Mouse (Mus musculus): ENCODE measurements at regions not wholly inside any gene's neighbourhood (a gene's known extent, or its start where the extent isn't known, plus 50 kb on each side); places are given as distances from the start of the nearest gene placed in this dataset.

GRCm38 (mm10) chr19:60066183-60066582, 122.7 kb upstream of the Rab11fip2 start:
- WGBS = 96% methylated on average over 3 of the region's 3 CpGs
- H3K27me3 ChIP-seq (ENCODE audit: control insufficient read depth, insufficient read depth, low read length) = no peaks in the 10 kb centered on the region
- H3K4me1 ChIP-seq (ENCODE audit: control insufficient read depth, insufficient read depth, low read length) = no peaks in the 10 kb centered on the region
- no peaks in the 10 kb centered on the region for H3K36me3 ChIP-seq (ENCODE audit: control insufficient read depth, insufficient read depth, low read length)
- H3K9me3 ChIP-seq (ENCODE audit: control insufficient read depth, low read length) = no peaks in the 10 kb centered on the region
- H3K4me2 ChIP-seq (ENCODE audit: low read depth, low read length) = no peak overlapping the region
- H3K27ac ChIP-seq (ENCODE audit: low read depth, low read length) = no peak overlapping the region
- ATAC-seq (ENCODE audit: low read depth) = no peak
- no peak overlapping the region for H3K4me3 ChIP-seq (ENCODE audit: low read depth, low read length)
- no peak overlapping the region for H3K9ac ChIP-seq (replicated peaks; ENCODE audit: low read depth, low read length)

GRCm38 (mm10) chr19:60055121-60055874, 111.8 kb upstream of the Rab11fip2 start:
- 80% methylated on average over 4 of the region's 4 CpGs for WGBS
- no peak overlapping the region for H3K4me3 ChIP-seq (ENCODE audit: low read depth, low read length)
- no peak overlapping the region for H3K9ac ChIP-seq (replicated peaks; ENCODE audit: low read depth, low read length)
- no peaks in the 10 kb centered on the region for H3K36me3 ChIP-seq (ENCODE audit: control insufficient read depth, insufficient read depth, low read length)
- H3K4me2 ChIP-seq (ENCODE audit: low read depth, low read length) = no peak overlapping the region
- H3K4me1 ChIP-seq (ENCODE audit: control insufficient read depth, insufficient read depth, low read length) = no peaks in the 10 kb centered on the region
- H3K27ac ChIP-seq (ENCODE audit: low read depth, low read length) = no peak overlapping the region
- H3K9me3 ChIP-seq (ENCODE audit: control insufficient read depth, low read length) = no peaks in the 10 kb centered on the region
- no peaks in the 10 kb centered on the region for H3K27me3 ChIP-seq (ENCODE audit: control insufficient read depth, insufficient read depth, low read length)
- ATAC-seq (ENCODE audit: low read depth) = no peak

GRCm38 (mm10) chr19:60051151-60051550, 107.7 kb upstream of the Rab11fip2 start:
- H3K27me3 ChIP-seq (ENCODE audit: control insufficient read depth, insufficient read depth, low read length) = no peaks in the 10 kb centered on the region
- H3K27ac ChIP-seq (ENCODE audit: low read depth, low read length) = no peak overlapping the region
- no peak overlapping the region for H3K4me2 ChIP-seq (ENCODE audit: low read depth, low read length)
- WGBS = 72% methylated on average over 9 of the region's 9 CpGs
- H3K36me3 ChIP-seq (ENCODE audit: control insufficient read depth, insufficient read depth, low read length) = no peaks in the 10 kb centered on the region
- no peak for ATAC-seq (ENCODE audit: low read depth)
- H3K4me1 ChIP-seq (ENCODE audit: control insufficient read depth, insufficient read depth, low read length) = no peaks in the 10 kb centered on the region
- no peak overlapping the region for H3K4me3 ChIP-seq (ENCODE audit: low read depth, low read length)
- H3K9me3 ChIP-seq (ENCODE audit: control insufficient read depth, low read length) = no peaks in the 10 kb centered on the region
- H3K9ac ChIP-seq (replicated peaks; ENCODE audit: low read depth, low read length) = no peak overlapping the region

- Histone ChIP-seq H3K9me3 (ENCODE audit: control insufficient read depth, low read length) (no peaks in the 10 kb centered on the region), H3K9ac (replicated peaks; ENCODE audit: low read depth, low read length) (no peak overlapping the region), H3K4me2 (ENCODE audit: low read depth, low read length) (no peak overlapping the region), H3K4me3 (ENCODE audit: low read depth, low read length) (no peak overlapping the region), H3K27ac (ENCODE audit: low read depth, low read length) (no peak overlapping the region), H3K4me1 (ENCODE audit: control insufficient read depth, insufficient read depth, low read length) (no peaks in the 10 kb centered on the region), H3K36me3 (ENCODE audit: control insufficient read depth, insufficient read depth, low read length) (no peaks in the 10 kb centered on the region), H3K27me3 (ENCODE audit: control insufficient read depth, insufficient read depth, low read length) (no peaks in the 10 kb centered on the region)
- ATAC-seq (ENCODE audit: low read depth) = no peak
Measured at GRCm38 (mm10) chr19:60040721-60041120, 97.3 kb upstream of the Rab11fip2 start.

- Histone ChIP-seq H3K9ac (replicated peaks; ENCODE audit: low read depth, low read length) (no peak overlapping the region), H3K4me2 (ENCODE audit: low read depth, low read length) (no peak overlapping the region), H3K27me3 (ENCODE audit: control insufficient read depth, insufficient read depth, low read length) (no peaks in the 10 kb centered on the region), H3K4me3 (ENCODE audit: low read depth, low read length) (no peak overlapping the region), H3K4me1 (ENCODE audit: control insufficient read depth, insufficient read depth, low read length) (no peaks in the 10 kb centered on the region), H3K36me3 (ENCODE audit: control insufficient read depth, insufficient read depth, low read length) (no peaks in the 10 kb centered on the region), H3K27ac (ENCODE audit: low read depth, low read length) (no peak overlapping the region), H3K9me3 (ENCODE audit: control insufficient read depth, low read length) (no peaks in the 10 kb centered on the region)
- ATAC-seq (ENCODE audit: low read depth) = no peak
- 92% methylated on average over 2 of the region's 2 CpGs for WGBS
Measured at GRCm38 (mm10) chr19:60032667-60033066, 89.2 kb upstream of the Rab11fip2 start.

GRCm38 (mm10) chr19:60030212-60030788, 86.8 kb upstream of the Rab11fip2 start:
- ATAC-seq (ENCODE audit: low read depth) = peak; percentile 46; the same call in 1 of the 2 replicates
- Histone ChIP-seq H3K9ac (replicated peaks; ENCODE audit: low read depth, low read length) (no peak overlapping the region), H3K4me3 (ENCODE audit: low read depth, low read length) (no peak overlapping the region), H3K27ac (ENCODE audit: low read depth, low read length) (no peak overlapping the region), H3K4me2 (ENCODE audit: low read depth, low read length) (no peak overlapping the region), H3K9me3 (ENCODE audit: control insufficient read depth, low read length) (no peaks in the 10 kb centered on the region), H3K27me3 (ENCODE audit: control insufficient read depth, insufficient read depth, low read length) (no peaks in the 10 kb centered on the region), H3K4me1 (ENCODE audit: control insufficient read depth, insufficient read depth, low read length) (no peaks in the 10 kb centered on the region), H3K36me3 (ENCODE audit: control insufficient read depth, insufficient read depth, low read length) (no peaks in the 10 kb centered on the region)
- WGBS = 42% methylated on average over 3 of the region's 3 CpGs

GRCm38 (mm10) chr19:60029720-60030119, 86.3 kb upstream of the Rab11fip2 start:
- no peaks in the 10 kb centered on the region for H3K9me3 ChIP-seq (ENCODE audit: control insufficient read depth, low read length)
- H3K4me3 ChIP-seq (ENCODE audit: low read depth, low read length) = no peak overlapping the region
- H3K4me1 ChIP-seq (ENCODE audit: control insufficient read depth, insufficient read depth, low read length) = no peaks in the 10 kb centered on the region
- no peak overlapping the region for H3K9ac ChIP-seq (replicated peaks; ENCODE audit: low read depth, low read length)
- no peaks in the 10 kb centered on the region for H3K36me3 ChIP-seq (ENCODE audit: control insufficient read depth, insufficient read depth, low read length)
- ATAC-seq (ENCODE audit: low read depth) = no peak
- no peak overlapping the region for H3K27ac ChIP-seq (ENCODE audit: low read depth, low read length)
- no peak overlapping the region for H3K4me2 ChIP-seq (ENCODE audit: low read depth, low read length)
- WGBS = 72% methylated on average over 4 of the region's 4 CpGs
- H3K27me3 ChIP-seq (ENCODE audit: control insufficient read depth, insufficient read depth, low read length) = no peaks in the 10 kb centered on the region

GRCm38 (mm10) chr19:60015614-60016300, 72.3 kb upstream of the Rab11fip2 start:
- no peak overlapping the region for H3K9ac ChIP-seq (replicated peaks; ENCODE audit: low read depth, low read length)
- no peak overlapping the region for H3K4me2 ChIP-seq (ENCODE audit: low read depth, low read length)
- H3K4me1 ChIP-seq (ENCODE audit: control insufficient read depth, insufficient read depth, low read length) = no peaks in the 10 kb centered on the region
- H3K36me3 ChIP-seq (ENCODE audit: control insufficient read depth, insufficient read depth, low read length) = no peaks in the 10 kb centered on the region
- H3K4me3 ChIP-seq (ENCODE audit: low read depth, low read length) = no peak overlapping the region
- H3K27ac ChIP-seq (ENCODE audit: low read depth, low read length) = no peak overlapping the region
- no peaks in the 10 kb centered on the region for H3K27me3 ChIP-seq (ENCODE audit: control insufficient read depth, insufficient read depth, low read length)
- no peak for ATAC-seq (ENCODE audit: low read depth)
- no peaks in the 10 kb centered on the region for H3K9me3 ChIP-seq (ENCODE audit: control insufficient read depth, low read length)
- WGBS = 24% methylated on average over 12 of the region's 12 CpGs

GRCm38 (mm10) chr19:59995557-59995956, 52.1 kb upstream of the Rab11fip2 start:
- H3K4me1 ChIP-seq (ENCODE audit: control insufficient read depth, insufficient read depth, low read length) = no peaks in the 10 kb centered on the region
- H3K4me3 ChIP-seq (ENCODE audit: low read depth, low read length) = no peak overlapping the region
- ATAC-seq (ENCODE audit: low read depth) = no peak
- 87% methylated on average over 1 of the region's 1 CpGs for WGBS
- no peak overlapping the region for H3K27ac ChIP-seq (ENCODE audit: low read depth, low read length)
- H3K36me3 ChIP-seq (ENCODE audit: control insufficient read depth, insufficient read depth, low read length) = no peaks in the 10 kb centered on the region
- no peaks in the 10 kb centered on the region for H3K27me3 ChIP-seq (ENCODE audit: control insufficient read depth, insufficient read depth, low read length)
- H3K4me2 ChIP-seq (ENCODE audit: low read depth, low read length) = no peak overlapping the region
- H3K9me3 ChIP-seq (ENCODE audit: control insufficient read depth, low read length) = no peaks in the 10 kb centered on the region
- no peak overlapping the region for H3K9ac ChIP-seq (replicated peaks; ENCODE audit: low read depth, low read length)

Data from neural tube, embryonic 14.5 days (tissue).